ENCODE assay signal across 9 mouse cellular contexts in the genomic region with DNA sequence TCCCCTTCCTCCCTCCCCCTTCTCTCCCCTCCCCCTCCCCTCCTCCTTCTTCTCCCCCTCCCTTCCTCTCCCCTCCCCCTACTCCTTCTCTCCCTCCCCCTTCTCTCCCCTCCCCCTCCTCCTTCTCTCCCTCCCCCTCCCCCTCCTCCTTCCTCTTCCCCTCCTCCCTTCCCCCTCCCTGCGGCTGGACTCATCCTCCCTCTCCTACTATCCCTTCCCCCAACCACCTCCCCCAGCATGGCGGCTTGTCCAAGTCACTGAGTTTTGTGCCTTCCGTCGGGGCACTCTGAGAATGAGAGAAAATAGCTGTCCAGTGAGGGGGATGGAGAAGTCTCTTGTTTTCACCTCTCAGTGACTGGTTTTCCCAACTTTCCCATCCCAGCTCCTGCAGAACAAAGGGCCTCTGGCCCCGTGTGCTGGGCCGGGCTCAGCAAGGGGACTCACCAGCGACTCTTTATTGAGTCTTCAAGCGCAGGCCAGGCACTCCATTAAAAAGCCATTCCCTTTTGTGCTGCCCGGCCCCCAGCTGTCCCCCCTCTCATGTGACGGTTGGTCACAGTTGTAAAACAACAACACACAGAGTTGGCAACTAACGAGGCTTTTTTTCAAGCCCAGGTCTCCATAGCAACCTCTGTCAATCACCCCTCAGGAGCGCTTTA.
DNase-seq lines count a peak whose midpoint lies in the region; ATAC-seq and TF ChIP-seq lines count a peak whose summit lies in the region.
"Had no signal": no experiment of that assay in that cellular context is flagged by ENCODE, and none has a peak within 500 bp of the region (broad histone marks: within the 10 kb centered on the region; RNA-seq: fewer than 3 reads in every experiment).

No protein-coding gene starts in this region.

- H3K9me3 ChIP-seq in ES-Bruce4 (replicated peaks; ENCODE audit: control insufficient read depth, insufficient read depth, low read length, poor library complexity, severe bottlenecking) (no peaks in the 10 kb centered on the region), ES-E14 (ENCODE audit: control insufficient read depth, insufficient read depth, low read depth, low read length) (no peaks in the 10 kb centered on the region)
- H3K9me3 ChIP-seq in midbrain, embryonic 12.5 days: no peaks in the 10 kb centered on the region
- H3K9me3 ChIP-seq: lung, embryonic 15.5 days had no signal

- WGBS in midbrain, embryonic 12.5 days: 2% methylated on average over 12 of the region's 12 CpGs

- peak; percentile 90 for ATAC-seq in midbrain, embryonic 12.5 days (ENCODE audit: low FRiP score, low read depth)

- H3K4me1 ChIP-seq in ES-Bruce4 (ENCODE audit: control insufficient read depth, insufficient read depth, low read length) (peaks cover 2% of the 10 kb centered on the region), ES-E14 (ENCODE audit: control insufficient read depth in 2 of 2, insufficient read depth in 2 of 2, low read length in 2 of 2, poor library complexity in 1 of 2) (peaks cover 2 to 12% of the 10 kb centered on the region in 2 experiments; a peak in 2 of 4 replicates)
- H3K4me1 ChIP-seq in midbrain, embryonic 12.5 days: peaks cover 47% of the 10 kb centered on the region

- no peak for TF ChIP-seq CTCF in ES-Bruce4 (IDR thresholded peaks at IDR 0.05; ENCODE audit: low read depth, low read length)

- peak overlapping the region; percentile 19; the same call in 1 of the 2 replicates for H3K4me2 ChIP-seq in midbrain, embryonic 12.5 days (replicated peaks)
- H3K4me2 ChIP-seq: lung, embryonic 15.5 days had no signal

- intact Hi-C loops in left cerebral cortex, postnatal 14 days (cut with DNase I): no loop called here

- H3K4me3 ChIP-seq in ES-Bruce4 (ENCODE audit: low read depth, low read length) (peak overlapping the region; percentile 46), ES-E14 (ENCODE audit: insufficient read depth in 1 of 2, low read depth in 1 of 2, low read length in 2 of 2, poor library complexity in 1 of 2, severe bottlenecking in 1 of 2) (peak overlapping the region; percentile 5 to 46)
- no peak overlapping the region for H3K4me3 ChIP-seq in midbrain, embryonic 12.5 days
- H3K4me3 ChIP-seq: lung, embryonic 15.5 days had no signal

- no peaks in the 10 kb centered on the region for H3K36me3 ChIP-seq in ES-Bruce4 (ENCODE audit: control insufficient read depth, insufficient read depth, low read length, poor library complexity, severe bottlenecking)
- H3K36me3 ChIP-seq in ES-E14 (ENCODE audit: control insufficient read depth, insufficient read depth, low read length, poor library complexity, severe bottlenecking): no peaks in the 10 kb centered on the region
- H3K36me3 ChIP-seq in midbrain, embryonic 12.5 days: no peaks in the 10 kb centered on the region
- H3K36me3 ChIP-seq: lung, embryonic 15.5 days had no signal

- H3K9ac ChIP-seq in ES-Bruce4 (ENCODE audit: low read depth, poor library complexity, severe bottlenecking) (peak overlapping the region; percentile 71), ES-E14 (ENCODE audit: insufficient read depth, low read depth, low read length, poor library complexity, severe bottlenecking) (peak overlapping the region; percentile 75)
- no peak overlapping the region for H3K9ac ChIP-seq in midbrain, embryonic 12.5 days (replicated peaks)
- H3K9ac ChIP-seq: lung, embryonic 15.5 days had no signal

- no peak for DNase-seq in ES-E14 (ENCODE audit: low read depth, low spot score)
- DNase-seq in forelimb bud, embryonic 11.5 days (ENCODE audit: low read depth, low spot score): peak; percentile 76
- DNase-seq in left cerebral cortex, postnatal 14 days (ENCODE audit: low spot score in 2 of 2): no peak
- DNase-seq in lung, adult 18-20 months: no peak
- no peak for DNase-seq in gastrocnemius, adult 8-10 months (ENCODE audit: low spot score in 2 of 2)
- DNase-seq: cerebellum, postnatal 36 days had no signal

- in situ Hi-C loops in ES-E14 (cut with MboI; ENCODE audit: low sequenced_read_pairs in 2 of 2, unreplicated experiment in 2 of 2): no loop called here

- TF ChIP-seq EP300 in ES-Bruce4 (IDR thresholded peaks at IDR 0.05; ENCODE audit: insufficient read depth, low read depth, low read length): no peak

- no peak for TF ChIP-seq POLR2A in ES-Bruce4 (IDR thresholded peaks at IDR 0.05; ENCODE audit: insufficient read depth, low read length)

- no peaks in the 10 kb centered on the region for H3K27me3 ChIP-seq in ES-Bruce4 (ENCODE audit: control insufficient read depth, insufficient read depth, low read length, poor library complexity, severe bottlenecking)
- peaks cover 87% of the 10 kb centered on the region for H3K27me3 ChIP-seq in midbrain, embryonic 12.5 days
- H3K27me3 ChIP-seq: lung, embryonic 15.5 days had no signal

- H3K27ac ChIP-seq in ES-Bruce4 (ENCODE audit: insufficient read depth, low read length): peak overlapping the region; percentile 90
- peak overlapping the region; percentile 84 for H3K27ac ChIP-seq in ES-E14 (ENCODE audit: insufficient read depth, low read depth, low read length, poor library complexity, severe bottlenecking)
- peak overlapping the region; percentile 77 for H3K27ac ChIP-seq in midbrain, embryonic 12.5 days (replicated peaks)

TF ChIP-seq in ES-E14, 5 proteins besides CTCF, POLR2A, EP300 and RAD21:
- 0 out of 2 replicates have a peak, but pooled peaks have one; percentile 29 for TF ChIP-seq ZNF384 (IDR thresholded peaks at IDR 0.05; ENCODE audit: low read depth, low read length)
- TF ChIP-seq CHD2 (IDR thresholded peaks at IDR 0.05; ENCODE audit: low read depth, low read length): no peak
TF ChIP-seq in ES-E14: peak in this region for 1.
